Mouse (Mus musculus) layer of hippocampus, adult 2 months (tissue): ENCODE results near the gene Slc13a5. TPM values are rescaled to one million over a fixed set of nuclear protein-coding genes. Genes with fewer than 3 reads are reported as not detected.

ENCODE experiments used
- DNase-seq, 2 experiments: peaks; one replicate each; pipeline ENCODE4 v3.0.0; 2022; ENCODE audit warnings: low spot score in 2 of 2
- H3K27ac ChIP-seq: fragments of 200-600 bp; 2 replicates; pipeline ENCODE4 v1.8.1; 2022
- H3K4me3 ChIP-seq: fragments of 200-600 bp; 2 replicates; pipeline ENCODE4 v1.8.1; 2022; ENCODE audit warnings: mild to moderate bottlenecking
- CTCF ChIP-seq: fragments of 200-600 bp; conservative IDR thresholded peaks from 2 replicates; pipeline ENCODE4 v1.8.1; 2022; ENCODE audit warnings: antibody characterized with exemption, mild to moderate bottlenecking, moderate library complexity
- long read RNA-seq, 2 experiments: library from polyadenylated mRNA; stranded (forward); transcript quantifications; one replicate each; pipeline ENCODE4 v2.0.0; 2021; ENCODE audit warnings: borderline mapping rate in 2 of 2
- total RNA-seq, 2 experiments: library from RNA; stranded (reverse); gene quantifications; 2 replicates each; pipeline ENCODE4 v1.2.3; 2021

Gene Slc13a5
- total RNA-seq, result 1 to 10 TPM; 6.6 to 7.5 TPM
- long read RNA-seq, experiment 1, partial matches to known transcripts, result 1 of 6 reads
- long read RNA-seq, experiment 1, other reads (novel, unspliced or antisense), result 2 of 6 reads
- long read RNA-seq, experiment 2, partial matches to known transcripts, result 1 of 5 reads
- long read RNA-seq, experiment 2, other reads (novel, unspliced or antisense), result 3 of 5 reads

DNA sequence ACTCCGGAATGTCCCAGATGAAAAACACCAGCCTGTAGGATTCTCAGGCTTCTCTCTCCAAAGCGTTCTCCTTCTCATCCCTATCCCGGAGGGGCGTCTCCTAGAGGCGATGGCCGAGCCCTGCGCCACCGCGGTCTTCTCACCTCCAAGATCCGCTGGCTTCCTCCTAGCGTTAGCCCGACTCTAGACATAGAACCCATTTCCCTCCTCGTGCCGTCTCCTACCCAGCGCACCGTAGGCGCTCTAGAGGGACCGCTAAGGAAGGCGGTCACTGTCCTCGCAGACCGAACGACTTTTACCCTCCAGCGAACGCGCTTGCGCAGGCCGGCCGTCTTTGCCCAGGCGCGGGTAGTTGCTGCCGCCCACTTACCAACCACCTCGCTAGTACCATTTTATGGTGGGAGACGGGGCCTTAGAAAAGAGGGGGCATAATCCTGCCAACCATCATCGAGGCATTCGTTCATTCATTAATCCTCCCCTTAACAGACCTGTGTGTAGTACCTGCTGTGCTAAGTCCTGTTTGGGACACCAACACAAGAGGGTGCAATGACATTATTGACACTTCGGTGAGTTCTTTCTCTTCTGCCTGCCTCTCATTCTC is at the start of gene Slc13a5:
Slc13a5 (minus strand) TSS at position 263 of the 601 bp plus-strand sequence.
- peak; percentile 2 for TF ChIP-seq CTCF
- peak within 1 kb of the TSS; percentile 51; the same call in 1 of the 2 replicates for H3K27ac ChIP-seq
- H3K4me3 ChIP-seq, result peak within 1 kb of the TSS; percentile 59
- DNase-seq, result no peak

- peak; percentile 30 to 42 for DNase-seq
- H3K27ac ChIP-seq, result no peak within 1 kb of the TSS
- TF ChIP-seq CTCF, result no peak
- H3K4me3 ChIP-seq, result peak within 1 kb of the TSS; percentile 48
Observed at GRCm38 (mm10) chr11:72314151-72314895, 47.3 kb upstream of the Slc13a5 start, which contains the start of gene Fbxo39. Gene Fbxo39, plus strand, starts transcription at chr11:72314444.

- TF ChIP-seq CTCF, result no peak
- no peak overlapping the region for H3K27ac ChIP-seq
- no peak for DNase-seq
- no peak overlapping the region for H3K4me3 ChIP-seq
Observed at GRCm38 (mm10) chr11:72311355-72312001, 44.5 kb upstream of the Slc13a5 start.

GRCm38 (mm10) chr11:72310491-72310890 is 43.5 kb upstream of the Slc13a5 start:
- no peak for TF ChIP-seq CTCF
- H3K4me3 ChIP-seq, result no peak overlapping the region
- no peak for DNase-seq
- H3K27ac ChIP-seq, result no peak overlapping the region

- Histone ChIP-seq H3K27ac (no peak overlapping the region), H3K4me3 (no peak overlapping the region)
- no peak for DNase-seq
- TF ChIP-seq CTCF, result no peak
Observed at GRCm38 (mm10) chr11:72308982-72309381, 42.0 kb upstream of the Slc13a5 start.

GRCm38 (mm10) chr11:72307461-72307860 is 40.4 kb upstream of the Slc13a5 start:
- no peak for TF ChIP-seq CTCF
- DNase-seq, result peak; percentile 23 to 29
- Histone ChIP-seq H3K4me3 (no peak overlapping the region), H3K27ac (peak overlapping the region; percentile 25; the same call in 1 of the 2 replicates)

DNA sequence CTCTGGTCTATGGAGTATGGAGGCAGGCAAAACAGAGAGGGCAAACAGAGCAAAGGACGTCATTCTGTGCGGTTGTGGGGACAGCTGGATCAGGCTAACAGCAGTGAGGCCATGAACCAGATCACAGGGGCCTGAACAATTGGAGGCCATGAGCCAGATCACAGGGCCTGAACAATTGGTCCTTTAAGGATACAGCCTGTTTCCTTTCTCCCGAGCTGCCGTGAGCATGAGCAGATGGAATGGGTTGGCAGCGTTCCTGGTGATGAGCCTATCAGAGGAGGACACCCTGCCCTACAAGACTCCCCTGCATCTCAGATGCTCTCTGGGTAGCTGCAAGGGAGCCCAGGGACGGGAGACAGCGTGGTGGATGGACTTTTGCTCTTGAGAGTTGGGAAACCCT is 35.2 kb upstream of the Slc13a5 start:
- Histone ChIP-seq H3K27ac (peak overlapping the region; percentile 85), H3K4me3 (peak overlapping the region; percentile 46)
- no peak for TF ChIP-seq CTCF
- DNase-seq, result peak; percentile 69 to 78

- H3K27ac ChIP-seq, result peak within 1 kb of the TSS; percentile 85
- no peak for TF ChIP-seq CTCF
- peak within 1 kb of the TSS; percentile 46 for H3K4me3 ChIP-seq
- DNase-seq, result no peak
Observed at GRCm38 (mm10) chr11:72301334-72301733, 34.3 kb upstream of the Slc13a5 start, which contains the start of gene Xaf1. Gene Xaf1, plus strand, starts transcription at chr11:72301629.

GRCm38 (mm10) chr11:72293116-72293515 is 26.1 kb upstream of the Slc13a5 start:
- DNase-seq, result no peak
- Histone ChIP-seq H3K4me3 (no peak overlapping the region), H3K27ac (no peak overlapping the region)
- TF ChIP-seq CTCF, result no peak

DNA sequence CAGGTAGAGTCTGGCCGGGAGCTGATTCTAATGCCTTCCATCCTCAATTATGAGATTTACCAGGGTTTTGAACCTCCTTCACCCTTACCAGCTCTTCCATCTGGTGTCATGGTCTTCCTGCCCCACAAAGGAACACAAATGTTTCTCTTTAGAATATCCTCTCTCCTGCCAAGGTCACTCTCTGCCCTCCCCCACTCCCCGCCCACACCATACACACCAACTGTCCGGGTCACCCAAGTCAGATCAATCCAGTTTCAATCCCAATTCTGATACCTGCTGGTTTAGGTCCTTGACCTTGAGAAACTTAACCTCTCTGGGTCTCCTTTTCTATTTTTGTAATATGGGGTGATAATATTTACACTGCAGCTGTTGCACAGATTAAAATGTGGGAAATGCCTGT is 20.5 kb upstream of the Slc13a5 start:
- DNase-seq, result no peak
- no peak for TF ChIP-seq CTCF
- Histone ChIP-seq H3K4me3 (no peak overlapping the region), H3K27ac (no peak overlapping the region)

- TF ChIP-seq CTCF, result no peak
- no peak overlapping the region for H3K27ac ChIP-seq
Observed at GRCm38 (mm10) chr11:72287126-72287525, 20.1 kb upstream of the Slc13a5 start.

GRCm38 (mm10) chr11:72286651-72287050 is 19.6 kb upstream of the Slc13a5 start:
- no peak overlapping the region for H3K27ac ChIP-seq
- H3K4me3 ChIP-seq, result no peak overlapping the region
- TF ChIP-seq CTCF, result no peak
- DNase-seq, result no peak

More at GRCm38 (mm10) chr11:72287126-72287525, 20.1 kb upstream of the Slc13a5 start:
- no peak overlapping the region for H3K4me3 ChIP-seq
- DNase-seq, result no peak
